Mouse (Mus musculus) hindbrain, postnatal 0 days (tissue): ENCODE data around the gene Ces1c. TPM values are rescaled to one million over a fixed set of nuclear protein-coding genes. Genes with fewer than 3 reads are reported as not detected.

Source experiments
- ATAC-seq: fragments of 200-750 bp; cut with Nextera tagmentation; 2 replicates; pipeline ENCODE4 v1.8.0; 2017; ENCODE audit warnings: mild to moderate bottlenecking, moderate TSS enrichment, moderate library complexity
- DNase-seq: peaks from one replicate; pipeline ENCODE4 v3.0.0-alpha.2; 2015; ENCODE audit warnings: low spot score
- H3K27ac ChIP-seq: fragments of 300-500 bp; sonication (generic); 2 replicates; pipeline ENCODE4 v1.5.1; 2014; ENCODE audit warnings: mild to moderate bottlenecking
- H3K27me3 ChIP-seq: fragments of 300-500 bp; sonication (generic); 2 replicates; pipeline ENCODE4 v1.6.1; 2014; ENCODE audit warnings: low read length, mixed read lengths; ENCODE audit not compliant: insufficient read depth
- H3K36me3 ChIP-seq: fragments of 300-500 bp; sonication (generic); 2 replicates; pipeline ENCODE4 v1.6.1; 2014; ENCODE audit warnings: low read length, mixed read lengths; ENCODE audit not compliant: insufficient read depth
- H3K4me1 ChIP-seq: fragments of 300-500 bp; sonication (generic); 2 replicates; pipeline ENCODE4 v1.6.1; 2014; ENCODE audit warnings: antibody characterized with exemption, low read length, mixed read lengths; ENCODE audit not compliant: insufficient read depth
- H3K4me2 ChIP-seq: fragments of 300-500 bp; sonication (generic); 2 replicates; pipeline ENCODE4 v1.6.1; 2014; ENCODE audit warnings: low read depth, mild to moderate bottlenecking, low read length, moderate library complexity, mixed read lengths
- H3K4me3 ChIP-seq: fragments of 300-500 bp; sonication (generic); 2 replicates; pipeline ENCODE4 v1.5.1; 2014; ENCODE audit warnings: low read length
- H3K9ac ChIP-seq: fragments of 300-500 bp; sonication (generic); replicated peaks from 2 replicates; pipeline ENCODE4 v1.6.1; 2014; ENCODE audit warnings: mild to moderate bottlenecking, low read length, moderate library complexity, mixed read lengths
- H3K9me3 ChIP-seq: fragments of 300-500 bp; sonication (generic); 2 replicates; pipeline ENCODE4 v1.6.1; 2016; ENCODE audit warnings: low read length, mixed read lengths
- CTCF ChIP-seq: IDR thresholded peaks from 2 replicates; pipeline ENCODE4 v1.5.1; 2016; ENCODE audit warnings: antibody characterized with exemption, control low read depth, low read depth
- WGBS: fragments of 180-500 bp; shearing (Covaris S2); extraction: QIAGEN DNeasy Blood & Tissue Kit; methylation state at CpG from one replicate; pipeline ENCODE4 v1.1.7; 2014; 5-methylcytosine and 5-hydroxymethylcytosine counted together
- polyA plus RNA-seq: library from polyadenylated mRNA; unstranded; fragments of >200 nt; fragmentation: Nextera tagmentation; extraction: Ambion mirVana; gene quantifications from 2 replicates; pipeline ENCODE4 v1.2.1, GENCODE M21; 2015
- total RNA-seq: library from RNA; depleted of rRNA; stranded (reverse); fragments of >200 nt; gene quantifications from 2 replicates; pipeline ENCODE4 v1.2.3, GENCODE M21; 2014

Ces1c gene
- total and polyA plus RNA-seq, 2 experiments from 2014 or later, result not detected

- Histone ChIP-seq H3K4me1 (no peaks in the 10 kb centered on the region), H3K9ac (no peak overlapping the region), H3K4me3 (no peak overlapping the region), H3K27ac (no peak overlapping the region), H3K9me3 (no peaks in the 10 kb centered on the region), H3K27me3 (no peaks in the 10 kb centered on the region), H3K4me2 (no peak overlapping the region), H3K36me3 (no peaks in the 10 kb centered on the region)
- 71% methylated on average over 1 of the region's 1 CpGs for WGBS
- DNase-seq, result peak; percentile 4
- no peak for TF ChIP-seq CTCF
- no peak for ATAC-seq
These were observed 20.3 kb upstream of the Ces1c start for GRCm38 (mm10) chr8:93151401-93151800.

GRCm38 (mm10) chr8:93147331-93147730, 16.2 kb upstream of the Ces1c start:
- no peaks in the 10 kb centered on the region for H3K9me3 ChIP-seq
- no peak overlapping the region for H3K4me2 ChIP-seq
- H3K36me3 ChIP-seq, result no peaks in the 10 kb centered on the region
- H3K9ac ChIP-seq, result no peak overlapping the region
- DNase-seq (no peak), ATAC-seq (no peak)
- H3K27me3 ChIP-seq, result no peaks in the 10 kb centered on the region
- H3K4me1 ChIP-seq, result no peaks in the 10 kb centered on the region
- no peak overlapping the region for H3K27ac ChIP-seq
- H3K4me3 ChIP-seq, result no peak overlapping the region
- no peak for TF ChIP-seq CTCF

DNA sequence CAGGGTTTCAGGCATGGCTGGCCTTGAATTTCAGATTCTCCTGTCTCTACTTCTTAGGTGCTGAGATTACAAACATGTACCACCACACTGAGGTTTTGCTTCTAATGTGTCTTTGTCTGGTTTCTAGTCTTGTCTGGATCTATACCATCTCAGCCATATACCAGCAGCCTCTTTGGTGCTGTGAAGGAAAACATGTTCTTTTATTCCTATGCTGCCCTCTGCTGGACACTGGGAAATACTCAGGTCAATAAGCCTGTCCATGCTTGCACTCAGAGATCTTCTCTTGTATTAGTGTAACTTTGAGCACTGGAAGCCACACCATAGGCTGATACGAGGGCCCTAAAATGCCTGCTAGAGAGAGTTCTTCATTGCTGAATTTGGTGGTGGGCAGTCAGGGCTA, 9.6 kb upstream of the Ces1c start:
- no peaks in the 10 kb centered on the region for H3K9me3 ChIP-seq
- no peaks in the 10 kb centered on the region for H3K36me3 ChIP-seq
- no peak overlapping the region for H3K27ac ChIP-seq
- ATAC-seq (no peak), DNase-seq (peak; percentile 14)
- H3K4me2 ChIP-seq, result no peak overlapping the region
- no peaks in the 10 kb centered on the region for H3K27me3 ChIP-seq
- peak; percentile 58 for TF ChIP-seq CTCF
- H3K4me1 ChIP-seq, result no peaks in the 10 kb centered on the region
- H3K4me3 ChIP-seq, result no peak overlapping the region
- no peak overlapping the region for H3K9ac ChIP-seq
- 49% methylated on average over 1 of the region's 1 CpGs for WGBS

GRCm38 (mm10) chr8:93132196-93132595, 1.1 kb upstream of the Ces1c start:
- H3K27me3 ChIP-seq, result no peaks in the 10 kb centered on the region
- no peaks in the 10 kb centered on the region for H3K9me3 ChIP-seq
- no peaks in the 10 kb centered on the region for H3K36me3 ChIP-seq
- H3K4me3 ChIP-seq, result no peak overlapping the region
- ATAC-seq (no peak), DNase-seq (no peak)
- no peak overlapping the region for H3K27ac ChIP-seq
- H3K9ac ChIP-seq, result no peak overlapping the region
- peak; percentile 49 for TF ChIP-seq CTCF
- WGBS, result 87% methylated on average over 2 of the region's 2 CpGs
- H3K4me2 ChIP-seq, result no peak overlapping the region
- H3K4me1 ChIP-seq, result no peaks in the 10 kb centered on the region

DNA sequence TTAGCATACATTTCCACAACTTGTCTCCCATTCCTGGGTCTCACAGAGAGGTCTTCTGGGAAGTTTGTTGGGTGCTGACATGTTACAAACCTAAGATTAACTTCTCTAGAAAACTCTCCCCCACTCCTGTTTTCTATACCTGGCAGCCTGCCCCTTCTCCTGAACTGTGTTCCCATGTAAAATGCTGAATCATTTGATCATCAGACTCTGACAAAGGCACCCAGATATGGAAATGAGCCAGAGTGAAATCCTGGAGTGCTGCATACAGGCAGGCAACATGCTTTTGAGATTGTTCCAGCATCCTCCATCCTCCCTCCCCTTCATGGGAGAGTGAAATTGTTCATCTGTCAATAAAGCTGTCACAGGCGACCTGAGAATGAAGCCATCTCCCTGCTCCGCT, 4.6 kb downstream of the Ces1c start:
- H3K27me3 ChIP-seq, result no peaks in the 10 kb centered on the region
- H3K4me2 ChIP-seq, result no peak overlapping the region
- H3K9me3 ChIP-seq, result no peaks in the 10 kb centered on the region
- no peak for TF ChIP-seq CTCF
- no peak overlapping the region for H3K4me3 ChIP-seq
- ATAC-seq (no peak), DNase-seq (no peak)
- H3K27ac ChIP-seq, result no peak overlapping the region
- H3K36me3 ChIP-seq, result no peaks in the 10 kb centered on the region
- 64% methylated on average over 2 of the region's 2 CpGs for WGBS
- H3K4me1 ChIP-seq, result no peaks in the 10 kb centered on the region
- no peak overlapping the region for H3K9ac ChIP-seq

GRCm38 (mm10) chr8:93122005-93122404, 9.1 kb downstream of the Ces1c start:
- 93% methylated on average over 1 of the region's 1 CpGs for WGBS
- ATAC-seq (no peak), DNase-seq (no peak)
- H3K36me3 ChIP-seq, result no peaks in the 10 kb centered on the region
- H3K4me3 ChIP-seq, result no peak overlapping the region
- H3K4me1 ChIP-seq, result no peaks in the 10 kb centered on the region
- H3K27ac ChIP-seq, result no peak overlapping the region
- no peaks in the 10 kb centered on the region for H3K27me3 ChIP-seq
- H3K9ac ChIP-seq, result no peak overlapping the region
- TF ChIP-seq CTCF, result no peak
- no peak overlapping the region for H3K4me2 ChIP-seq
- no peaks in the 10 kb centered on the region for H3K9me3 ChIP-seq

DNA sequence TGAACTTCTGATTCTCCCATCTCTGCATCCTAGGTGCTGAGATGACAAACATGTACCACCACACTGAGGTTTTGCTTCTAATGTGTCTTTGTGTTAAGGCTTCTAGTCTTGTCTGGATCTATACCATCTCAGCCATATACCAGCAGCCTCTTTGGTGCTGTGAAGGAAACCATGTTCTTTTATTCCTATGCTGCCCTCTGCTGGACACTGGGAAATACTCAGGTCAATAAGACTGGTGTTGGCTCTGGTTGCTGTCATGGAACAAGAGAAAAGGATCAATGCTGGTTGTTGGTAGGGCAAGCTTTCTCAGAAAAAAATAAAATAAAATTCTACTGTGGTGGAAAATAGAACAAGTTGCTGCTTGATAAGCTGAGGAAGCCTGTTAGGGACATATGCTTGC, 35.7 kb downstream of the Ces1c start:
- H3K27ac ChIP-seq, result no peak overlapping the region
- peak; percentile 70 for TF ChIP-seq CTCF
- H3K9ac ChIP-seq, result no peak overlapping the region
- H3K36me3 ChIP-seq, result no peaks in the 10 kb centered on the region
- H3K27me3 ChIP-seq, result no peaks in the 10 kb centered on the region
- no peaks in the 10 kb centered on the region for H3K4me1 ChIP-seq
- DNase-seq, result peak; percentile 64
- H3K4me2 ChIP-seq, result no peak overlapping the region
- no peak overlapping the region for H3K4me3 ChIP-seq
- ATAC-seq, result no peak
- no peaks in the 10 kb centered on the region for H3K9me3 ChIP-seq
